Mouse (Mus musculus) right cerebral cortex, adult 2 months (tissue): ENCODE measurements around the gene Mrps18a.

Experiments used
- DNase-seq, 2 experiments: peaks; one replicate each; pipeline ENCODE4 v3.0.0; 2021 to 2022; ENCODE audit warnings: low spot score in 2 of 2

Gene Mrps18a

DNA sequence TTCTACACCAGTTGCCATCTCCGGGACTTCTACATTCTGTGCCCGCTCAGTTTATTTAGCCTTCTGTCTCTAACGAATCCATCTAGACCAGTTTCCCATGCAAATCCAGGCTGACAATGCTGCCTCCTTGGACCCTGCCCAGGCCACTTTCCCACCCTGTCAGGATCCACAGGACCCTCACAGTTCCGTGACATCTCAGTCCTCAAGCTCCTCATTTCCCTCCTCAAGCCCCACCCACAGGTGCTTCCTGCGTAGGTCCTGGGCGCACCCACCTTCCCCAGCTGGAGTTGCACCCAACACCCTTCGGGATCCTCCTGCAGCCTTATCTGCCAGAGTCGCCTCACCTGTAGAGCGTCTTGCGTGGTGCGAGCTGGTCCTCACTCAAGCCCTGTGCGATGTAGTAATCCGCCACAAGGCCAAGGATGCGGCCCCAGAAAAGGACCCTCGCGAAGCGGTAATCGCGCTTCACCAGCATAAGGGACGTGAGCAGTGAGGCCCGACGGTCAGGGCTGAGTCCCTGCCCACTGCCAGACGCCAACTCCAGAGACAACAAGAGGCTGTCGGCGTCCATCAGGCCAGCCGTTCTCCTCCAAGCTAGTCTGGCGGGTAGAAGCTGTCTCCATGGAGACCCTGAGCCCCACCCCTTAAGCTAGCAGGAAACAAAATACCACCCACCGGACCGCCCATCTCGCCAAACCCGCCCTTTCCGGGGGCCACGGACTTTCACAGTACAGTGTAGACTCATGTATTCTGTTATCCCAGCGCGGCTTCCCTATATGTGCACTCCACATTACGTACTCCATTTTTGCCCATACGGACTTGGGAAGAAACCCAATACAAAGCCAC lies 33.0 kb downstream of the Mrps18a start, which contains the start of gene Rsph9:
Gene Rsph9, minus strand, starts transcription at position 639 of the 846 bp plus-strand sequence.
- DNase-seq: peak; percentile 81 to 87

GRCm38 (mm10) chr17:46152847-46153782 lies 42.3 kb downstream of the Mrps18a start, which contains the start of gene Mad2l1bp:
Mad2l1bp (minus strand) TSS chr17:46153553.
- peak; percentile 88 for DNase-seq

DNA sequence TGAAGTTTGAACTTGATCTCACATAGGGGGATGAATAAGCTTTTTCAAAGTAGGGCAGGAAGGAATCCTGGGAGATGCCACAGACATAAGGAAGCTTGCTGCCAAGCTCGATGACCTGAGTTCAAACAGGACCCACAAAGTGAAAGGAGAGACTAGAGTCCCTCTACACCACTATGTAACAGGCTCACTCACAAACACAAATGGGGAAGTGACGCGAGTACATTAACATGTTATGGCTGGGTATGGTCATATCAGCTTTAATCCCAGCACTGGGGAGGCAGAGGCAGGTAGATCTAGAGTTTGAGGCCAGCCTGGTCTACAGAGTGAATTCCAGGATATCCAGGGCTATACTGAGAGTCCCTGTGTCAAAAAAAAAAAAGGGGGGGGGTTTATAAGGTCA lies 43.5 kb downstream of the Mrps18a start:
- DNase-seq: no peak

DNA sequence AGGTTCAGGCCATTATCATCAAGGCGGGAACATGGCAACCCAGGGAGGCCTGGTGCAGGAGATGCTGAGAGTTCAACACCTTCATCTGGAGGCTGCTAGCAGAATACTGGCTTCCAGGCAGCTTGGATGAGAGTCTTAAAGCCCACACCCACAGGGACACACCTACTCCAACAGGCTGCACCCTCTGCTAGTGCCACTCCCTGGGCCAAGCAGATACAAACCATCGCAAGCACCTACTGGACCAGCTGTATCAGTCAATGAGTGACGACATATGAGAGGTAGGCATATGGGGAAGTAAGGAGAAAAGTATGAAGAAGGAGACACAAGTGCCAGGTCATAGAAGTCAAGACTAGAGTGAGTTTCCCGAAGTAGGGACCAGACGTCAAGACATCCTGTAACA lies 45.9 kb downstream of the Mrps18a start:
- DNase-seq: no peak

DNA sequence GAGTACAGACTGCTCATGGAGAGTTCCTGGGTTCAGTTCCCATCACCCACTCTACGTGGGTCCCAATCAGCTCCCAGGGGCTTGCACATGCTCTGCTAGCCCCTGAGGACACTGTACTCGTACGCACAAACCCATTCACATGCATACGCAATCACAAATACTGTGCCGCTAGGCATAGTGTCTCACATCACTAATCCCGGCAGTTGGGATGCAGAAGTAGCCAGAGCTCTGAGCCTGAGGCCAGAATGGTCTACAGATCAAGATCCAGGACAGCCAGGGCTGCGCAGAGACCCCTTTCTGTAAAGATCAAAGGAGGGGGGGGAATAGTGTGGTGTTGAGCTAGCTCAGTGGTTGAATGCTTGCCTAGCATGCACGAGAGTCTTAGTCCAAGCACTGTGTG lies 46.3 kb downstream of the Mrps18a start:
- no peak for DNase-seq

GRCm38 (mm10) chr17:46159236-46159635 lies 48.5 kb downstream of the Mrps18a start:
- no peak for DNase-seq

DNA sequence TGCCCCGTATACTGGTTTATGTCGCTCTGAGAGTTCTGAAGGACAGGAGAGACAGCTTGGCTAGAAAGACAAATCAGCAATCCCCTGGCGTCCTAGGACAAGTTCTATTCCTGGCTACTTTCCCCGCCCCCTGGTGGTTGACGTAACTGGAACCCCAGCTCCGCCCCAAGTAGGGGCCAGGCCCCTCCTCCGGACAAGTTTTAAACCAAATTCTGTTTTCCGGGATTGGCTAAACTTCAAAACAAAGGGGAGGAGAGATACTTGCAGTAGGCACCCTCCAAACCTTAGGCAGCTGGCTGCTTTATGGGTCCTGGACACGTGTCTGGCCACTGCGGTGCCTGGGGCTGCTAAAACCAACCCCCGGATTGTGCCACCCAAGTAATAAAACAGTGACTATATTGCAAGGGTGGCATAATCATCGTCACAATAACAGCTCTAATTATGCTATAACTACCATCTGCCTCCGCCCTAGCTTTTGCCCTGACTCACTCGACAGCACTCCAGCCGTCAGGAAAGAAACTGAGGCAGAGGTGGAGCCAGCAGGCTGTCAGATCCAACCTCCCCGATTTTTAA lies 49.4 kb downstream of the Mrps18a start:
- peak; percentile 82 to 87 for DNase-seq

GRCm38 (mm10) chr17:46160686-46161085 lies 49.9 kb downstream of the Mrps18a start, which contains the start of gene Gtpbp2:
Gtpbp2 (plus strand) TSS chr17:46161032.
- peak; percentile 97 to 99 for DNase-seq

GRCm38 (mm10) chr17:46161179-46161578 lies 50.4 kb downstream of the Mrps18a start:
- DNase-seq: no peak

GRCm38 (mm10) chr17:46161710-46162109 lies 50.9 kb downstream of the Mrps18a start:
- DNase-seq: no peak

DNA sequence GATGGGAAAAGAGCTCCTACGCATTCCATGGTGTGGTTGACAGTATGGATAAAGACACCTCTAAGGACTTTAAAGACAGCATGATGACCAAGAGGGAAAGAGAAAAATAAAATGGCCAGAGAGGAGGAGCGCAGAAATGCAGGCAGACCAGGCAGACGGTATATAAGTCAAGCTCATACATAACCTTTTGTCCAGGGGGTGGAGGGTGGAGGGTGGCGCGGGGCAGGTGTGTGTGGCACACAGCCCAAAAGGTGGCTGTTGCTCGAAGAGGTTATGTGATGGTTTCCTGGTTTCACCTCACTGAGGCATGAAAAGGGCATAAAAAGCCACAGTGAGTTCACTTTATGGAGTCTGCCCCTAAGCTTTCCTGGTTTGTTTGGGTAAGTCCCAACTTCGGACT lies 51.8 kb downstream of the Mrps18a start:
- DNase-seq: no peak

DNA sequence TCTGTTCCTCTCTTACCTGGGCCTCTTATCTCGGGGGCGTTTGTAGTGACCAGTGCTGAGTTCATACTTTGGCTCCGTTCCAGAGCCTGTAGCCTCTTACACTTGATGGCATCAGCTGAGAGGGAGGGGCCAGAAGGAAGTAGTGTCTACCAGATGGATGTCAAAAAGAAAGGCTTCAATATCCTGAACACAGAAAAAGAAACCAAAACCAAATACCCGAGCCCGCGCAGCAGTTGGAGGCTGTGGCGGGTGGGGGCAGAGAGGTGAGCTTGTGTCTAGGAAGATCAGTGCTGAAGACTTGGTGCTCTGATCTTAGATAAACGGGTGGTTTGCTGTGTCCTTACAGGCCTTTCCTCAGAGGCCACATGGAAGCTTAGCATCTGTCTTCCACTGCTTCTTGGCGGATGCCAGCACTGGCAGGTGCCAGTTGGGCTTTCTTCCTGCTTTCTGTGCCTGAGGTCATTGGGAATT lies 52.2 kb downstream of the Mrps18a start:
- DNase-seq: no peak

DNA sequence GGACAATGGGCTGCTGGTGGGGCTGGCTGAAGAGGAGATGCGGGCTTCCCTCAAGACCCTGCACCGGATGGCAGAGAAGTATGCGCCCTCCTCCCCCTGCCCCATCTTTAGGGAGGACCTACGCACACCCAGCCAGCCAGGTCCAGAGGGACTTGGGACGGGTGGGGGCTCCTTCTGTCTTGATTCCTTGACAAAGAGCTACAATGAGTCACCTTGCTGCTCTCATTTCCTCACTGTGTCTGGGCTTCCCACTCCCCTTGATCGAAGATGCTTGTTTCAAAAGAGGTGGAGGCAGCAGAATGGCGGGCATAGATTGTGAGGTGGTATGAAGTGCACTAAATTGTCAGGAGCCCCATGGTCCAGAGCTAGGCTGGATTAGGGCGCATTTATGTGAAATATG lies 53.5 kb downstream of the Mrps18a start:
- DNase-seq: no peak

DNA sequence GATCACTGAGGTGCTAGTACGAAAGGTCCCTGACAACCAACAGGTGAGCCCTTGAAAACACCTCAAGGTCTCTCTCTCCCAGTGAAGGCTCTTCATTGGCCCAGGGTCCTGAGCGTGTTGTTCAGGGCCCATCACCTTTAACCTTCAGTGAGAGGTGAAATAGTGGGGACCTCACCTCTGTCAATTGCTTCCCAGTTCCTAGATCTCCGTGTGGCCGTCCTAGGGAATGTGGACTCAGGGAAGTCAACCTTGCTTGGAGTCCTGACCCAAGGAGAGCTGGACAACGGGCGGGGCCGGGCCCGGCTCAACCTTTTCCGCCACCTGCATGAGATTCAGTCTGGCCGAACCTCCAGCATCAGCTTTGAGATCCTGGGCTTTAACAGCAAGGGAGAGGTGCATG lies 54.0 kb downstream of the Mrps18a start:
- DNase-seq: no peak

DNA sequence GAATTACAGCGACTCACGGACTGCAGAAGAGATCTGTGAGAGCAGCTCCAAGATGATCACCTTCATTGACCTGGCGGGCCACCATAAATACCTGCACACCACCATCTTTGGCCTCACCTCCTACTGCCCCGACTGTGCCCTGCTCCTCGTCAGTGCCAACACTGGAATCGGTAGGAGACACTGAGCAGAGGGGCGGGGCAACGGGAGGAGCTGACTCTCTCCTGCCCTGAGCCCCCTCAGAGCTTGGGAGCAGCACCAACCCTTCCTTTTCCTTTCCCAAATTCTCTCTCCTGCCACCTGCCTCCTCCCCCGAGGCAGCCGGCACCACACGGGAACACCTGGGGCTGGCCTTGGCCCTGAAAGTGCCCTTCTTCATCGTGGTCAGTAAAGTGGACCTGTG lies 54.7 kb downstream of the Mrps18a start:
- DNase-seq: no peak

GRCm38 (mm10) chr17:46166270-46166669 lies 55.5 kb downstream of the Mrps18a start:
- no peak for DNase-seq

- no peak for DNase-seq
Measured at GRCm38 (mm10) chr17:46167014-46167413, 56.2 kb downstream of the Mrps18a start.

DNA sequence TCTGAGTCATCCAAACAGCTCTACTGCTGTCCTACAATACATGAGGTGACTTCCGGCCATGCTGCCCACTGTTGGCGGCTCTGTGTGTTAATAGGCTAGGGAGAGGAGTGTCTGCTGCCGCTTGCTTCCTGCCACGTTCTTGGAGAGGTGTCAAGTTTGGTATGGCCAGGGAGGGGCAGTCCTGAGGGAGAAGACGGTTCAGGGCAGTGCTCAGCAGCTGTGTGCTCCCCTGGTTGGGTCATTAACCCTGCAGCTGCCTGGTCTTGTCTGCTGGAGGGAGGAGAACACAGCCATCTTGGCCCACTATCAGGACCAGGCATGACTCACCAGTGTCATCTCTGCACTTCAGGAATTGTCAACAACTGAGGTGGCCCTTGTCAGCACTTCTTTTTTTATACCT lies 57.5 kb downstream of the Mrps18a start:
- DNase-seq: no peak

DNA sequence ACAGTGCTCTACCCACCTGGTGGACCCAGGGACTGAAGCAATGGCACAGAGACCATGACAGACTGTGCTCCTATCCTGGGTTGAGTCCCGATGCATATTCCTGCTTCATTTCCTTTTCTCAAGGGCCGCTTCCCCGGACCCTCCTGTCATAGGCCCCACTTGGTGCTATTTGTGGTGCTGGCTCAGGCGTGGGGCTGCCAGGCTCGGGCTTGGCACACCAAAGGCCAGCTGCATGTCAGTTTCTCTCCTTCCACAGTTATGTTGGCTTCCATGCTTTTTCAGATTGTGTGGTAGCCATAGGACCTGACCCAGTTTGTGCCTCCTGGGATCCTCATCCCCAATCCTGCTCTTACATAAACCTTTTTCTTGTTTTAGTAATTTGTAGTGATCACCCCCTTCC lies 58.0 kb downstream of the Mrps18a start:
- DNase-seq: no peak

GRCm38 (mm10) chr17:46170538-46170937 lies 59.8 kb downstream of the Mrps18a start:
- no peak for DNase-seq
